Mouse (Mus musculus) thymus, postnatal 4 days (tissue): Measurements from ENCODE around the gene Snapc3.

Source experiments
- DNase-seq: peaks from one replicate; pipeline ENCODE4 v3.0.0; 2021

The Snapc3 gene

DNA sequence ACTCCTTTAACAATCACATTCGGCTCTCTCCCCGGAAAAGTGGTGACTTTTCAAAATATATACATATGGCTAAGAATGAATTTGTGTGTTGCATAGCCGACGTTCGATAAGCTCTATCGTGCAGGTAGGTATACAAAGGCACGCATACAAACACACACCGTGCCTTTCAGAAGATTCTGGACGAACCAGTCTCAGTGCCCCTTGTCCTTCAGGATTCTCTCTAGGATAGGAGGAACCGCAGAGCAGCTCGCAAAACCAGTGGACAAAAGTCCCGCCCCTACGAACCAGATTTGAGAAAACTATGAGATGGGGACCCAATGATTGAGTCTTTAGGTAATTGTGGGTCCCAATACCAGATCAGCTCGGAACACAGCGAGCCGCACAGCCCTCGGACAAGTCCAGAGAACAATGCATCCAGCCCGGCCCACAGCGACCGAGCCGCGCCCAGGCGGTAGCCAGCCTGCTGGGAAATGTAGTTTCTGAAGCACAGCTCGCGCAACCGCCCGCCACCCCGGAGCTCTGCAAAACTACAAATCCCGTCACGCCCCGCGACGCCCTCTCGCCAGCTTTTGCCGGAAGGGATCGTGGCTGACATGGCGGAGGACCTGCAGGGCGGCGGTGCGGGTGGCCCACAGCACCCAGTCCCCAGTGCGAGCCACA, at the start of gene Snapc3:
TSS of gene Snapc3 (plus strand) at position 565 of the 660 bp plus-strand sequence.
- DNase-seq = peak; percentile 96

DNA sequence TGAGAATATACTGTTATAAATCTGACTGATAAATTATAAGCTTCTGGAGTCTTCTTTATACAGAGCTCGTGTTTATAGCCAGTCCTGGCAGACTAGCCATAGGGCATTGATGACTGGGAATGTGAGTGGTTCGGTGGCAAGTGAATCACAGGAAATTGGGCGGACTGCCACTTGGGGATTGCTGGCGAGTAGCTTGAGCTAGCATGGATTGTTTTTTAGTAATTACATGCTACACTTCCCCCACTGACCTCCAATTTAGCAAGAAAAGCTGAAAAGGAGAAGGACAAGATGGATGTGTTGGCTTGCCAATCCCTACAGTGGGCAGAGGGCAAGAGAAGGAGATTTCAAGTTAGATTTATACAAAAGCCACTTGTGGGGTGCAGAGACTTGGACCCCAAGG, 44.1 kb upstream of the Snapc3 start:
- no peak for DNase-seq

DNA sequence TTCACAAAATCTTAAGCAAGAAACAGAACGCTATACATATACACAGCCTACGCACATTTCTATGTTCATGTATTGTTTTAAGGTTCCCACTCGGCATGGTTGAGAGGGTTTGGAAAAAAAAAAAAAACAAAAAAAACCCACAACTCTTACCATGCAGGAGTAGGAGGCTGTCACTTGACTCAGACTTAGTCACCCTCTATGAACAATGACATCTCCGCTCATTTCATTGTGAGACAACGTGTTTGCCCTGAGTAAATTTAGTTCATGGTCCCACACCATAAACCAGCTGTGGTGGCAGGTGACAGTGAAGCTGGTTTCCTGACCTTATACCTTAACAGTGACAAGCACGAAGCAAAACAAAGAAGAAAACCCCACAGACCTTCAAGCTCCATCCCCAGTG, 41.9 kb upstream of the Snapc3 start:
- DNase-seq = no peak

DNA sequence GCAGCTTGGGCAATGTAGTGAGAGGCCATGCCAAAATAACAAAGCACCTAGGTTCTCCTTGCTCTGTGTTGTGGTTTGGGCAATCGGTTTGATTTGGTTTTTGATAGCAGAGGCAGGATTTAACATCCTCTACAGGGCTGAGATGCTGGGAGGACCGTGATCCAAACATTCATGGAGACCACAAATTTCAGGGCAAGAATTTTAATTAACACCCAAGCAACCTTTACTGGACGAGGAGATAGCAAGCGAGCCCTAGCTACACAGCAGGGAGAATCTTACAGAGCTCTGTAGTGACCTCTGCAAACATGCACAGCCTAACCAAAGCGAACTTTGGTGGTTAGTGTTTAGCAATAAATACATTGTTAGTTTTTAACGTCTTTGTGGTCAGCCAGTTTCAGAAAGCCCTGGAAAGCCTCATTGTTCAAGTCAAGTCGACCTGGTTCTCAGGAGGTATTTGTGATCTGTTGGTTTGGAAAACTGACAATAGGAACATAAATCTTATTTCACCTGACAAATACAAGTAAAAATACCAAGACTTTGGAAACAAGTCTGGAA, 41.0 kb upstream of the Snapc3 start:
- no peak for DNase-seq

DNA sequence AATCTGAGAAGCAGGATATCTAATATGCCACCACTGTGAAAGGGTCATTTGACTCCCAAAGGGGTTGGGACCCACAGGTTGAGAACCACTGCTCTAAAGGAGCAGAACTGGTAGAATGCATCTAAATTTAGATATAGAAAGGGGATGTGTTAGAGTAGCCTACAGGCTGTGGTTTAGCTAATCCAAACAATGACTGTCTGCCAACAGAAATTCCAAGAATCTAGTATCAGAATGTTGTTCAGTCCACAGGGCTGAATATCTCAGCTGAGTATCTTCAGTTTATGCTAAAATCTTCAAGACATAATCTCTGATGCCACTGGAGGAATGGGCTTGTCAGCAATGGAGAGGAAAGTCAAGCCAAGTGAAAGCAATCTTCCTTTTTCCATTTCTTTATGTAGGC, 38.5 kb upstream of the Snapc3 start:
- DNase-seq = no peak

DNA sequence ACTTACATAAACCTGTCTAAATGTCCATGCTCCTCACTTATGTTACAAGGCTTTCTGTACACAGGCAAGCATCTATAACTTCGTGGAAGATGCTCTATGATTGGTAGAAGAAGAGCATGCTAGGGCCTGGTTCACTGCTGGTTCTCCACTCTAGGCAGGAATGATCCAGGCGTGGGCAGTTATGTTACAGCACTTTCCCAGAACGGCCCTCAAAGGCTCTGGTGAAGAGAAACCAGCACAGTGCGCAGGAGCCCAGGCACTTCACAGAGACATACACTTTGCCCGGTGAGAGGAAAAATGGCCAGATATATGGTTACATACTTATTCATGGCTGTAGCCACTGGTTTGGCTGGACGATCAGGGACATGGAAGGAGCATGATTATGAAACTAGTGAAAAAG, 37.8 kb upstream of the Snapc3 start:
- DNase-seq = no peak

DNA sequence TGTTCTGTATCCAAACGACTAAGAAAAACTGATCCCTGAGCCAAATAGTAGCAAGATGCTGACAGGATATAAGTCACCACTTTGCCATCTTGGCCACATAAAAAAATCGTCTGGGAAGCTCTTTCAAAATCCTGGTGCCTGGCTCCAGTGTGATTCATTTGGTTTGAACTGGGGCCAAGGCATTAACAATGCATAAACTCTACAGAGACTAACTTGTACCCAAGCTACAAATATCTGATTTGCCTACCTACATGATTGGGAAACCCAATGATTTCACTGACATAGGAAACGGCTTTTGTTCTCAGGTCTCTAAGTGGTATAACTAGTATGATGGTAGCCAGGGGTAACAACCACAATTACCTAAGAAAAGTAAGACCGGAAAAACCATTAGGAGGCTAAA, 37.3 kb upstream of the Snapc3 start:
- DNase-seq = no peak

DNA sequence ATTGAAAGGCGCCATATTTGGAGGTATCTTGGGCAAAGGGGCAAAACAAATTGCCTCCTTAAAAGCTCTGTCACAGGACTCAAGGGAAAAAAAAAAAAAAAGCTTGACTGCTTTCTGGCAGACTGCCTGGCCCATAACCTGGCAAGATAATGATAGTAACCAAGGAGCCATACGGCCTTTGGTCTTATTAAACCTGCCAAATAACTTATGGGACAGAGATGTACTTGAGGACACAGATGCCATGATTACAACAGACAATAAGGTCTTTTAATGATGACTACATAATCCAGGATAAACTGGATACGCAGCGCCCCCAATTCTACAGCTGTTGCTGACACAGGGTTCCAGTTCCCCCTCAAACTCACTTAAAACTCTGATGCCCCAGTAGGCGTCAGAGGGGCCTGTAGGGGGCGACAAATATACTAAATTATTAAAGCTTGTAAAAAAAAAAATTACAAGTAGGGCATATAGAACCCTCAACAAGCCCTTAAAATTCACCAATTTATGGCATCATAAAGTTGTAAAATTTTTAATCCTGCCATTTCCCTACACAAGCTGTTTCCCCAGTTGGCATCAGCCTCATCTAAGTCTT, 33.5 kb upstream of the Snapc3 start:
- peak; percentile 71 for DNase-seq

DNA sequence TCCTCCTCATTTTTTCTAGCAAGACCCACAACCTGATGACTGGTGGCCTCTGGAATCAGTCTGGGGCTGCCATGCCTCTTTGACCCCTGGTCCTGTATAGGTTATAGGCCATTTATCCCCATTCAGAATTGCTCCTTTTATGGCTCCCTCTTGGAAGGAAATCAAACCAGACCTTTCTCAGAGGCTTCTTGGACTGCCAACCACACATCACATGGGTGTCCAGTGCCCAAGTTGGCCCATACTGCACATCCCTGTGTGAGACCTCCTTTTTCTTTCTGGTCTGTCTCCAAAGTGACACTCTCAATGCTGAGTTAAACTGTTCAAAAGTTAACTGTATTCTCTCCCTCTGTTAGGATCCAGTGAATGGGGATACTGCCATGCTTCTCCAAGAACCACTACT, 32.4 kb upstream of the Snapc3 start:
- DNase-seq = no peak

DNA sequence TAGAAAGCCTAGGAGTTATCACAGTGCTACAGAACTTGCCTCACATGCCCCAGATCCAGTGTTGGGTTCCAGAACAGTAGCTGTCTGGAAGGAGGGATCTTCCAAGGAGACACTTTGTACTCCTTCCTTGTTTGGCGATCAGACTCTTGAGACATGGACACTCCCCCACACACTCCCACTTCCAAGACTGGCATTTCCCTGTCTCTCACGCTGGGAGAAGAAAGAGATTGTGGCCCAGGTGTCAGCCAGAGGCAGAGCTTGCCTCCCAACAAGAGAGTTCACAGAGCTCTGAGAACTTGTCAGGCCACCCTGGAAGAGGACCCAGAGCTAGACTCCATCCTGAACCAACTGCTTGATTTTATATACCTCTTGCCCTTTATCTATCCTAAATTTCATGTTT, 27.0 kb upstream of the Snapc3 start:
- no peak for DNase-seq

DNA sequence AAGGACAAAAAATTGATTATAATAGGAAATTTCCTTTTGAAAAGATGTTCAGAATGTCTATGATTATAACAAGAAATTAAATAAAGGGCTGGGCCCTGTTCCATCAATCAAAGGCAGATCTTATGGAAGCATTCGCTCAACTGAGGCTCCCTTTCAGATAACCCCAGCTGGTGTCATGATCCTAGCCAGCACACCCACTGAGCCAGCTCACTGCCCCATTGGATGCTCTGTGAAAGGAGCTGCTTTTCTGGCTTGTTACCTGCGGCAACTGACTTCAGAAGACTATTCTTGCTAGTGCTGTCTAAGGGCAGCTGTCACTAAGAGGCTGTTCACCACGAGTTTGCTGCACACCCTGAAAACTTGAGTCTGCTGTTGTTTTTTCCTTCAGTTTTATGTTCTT, 25.6 kb upstream of the Snapc3 start:
- no peak for DNase-seq

DNA sequence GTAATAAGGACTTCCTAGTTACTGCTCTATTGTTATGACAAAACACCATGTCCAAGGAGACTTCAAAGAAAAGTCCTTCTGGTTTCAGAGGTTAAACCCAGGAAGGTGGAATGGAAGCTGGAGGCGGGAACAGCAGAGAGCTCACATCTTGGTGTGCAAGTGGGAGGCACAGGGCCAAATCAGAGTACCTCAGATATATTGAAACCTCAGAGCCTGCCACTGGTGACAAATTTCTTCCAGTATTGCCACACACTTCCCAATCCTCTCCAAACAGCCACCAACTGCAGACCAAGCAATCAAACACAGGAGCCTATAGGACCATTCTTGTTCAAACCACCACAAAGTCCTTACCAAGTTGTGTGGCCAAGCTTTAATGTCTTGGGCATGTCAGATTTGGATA, 23.8 kb upstream of the Snapc3 start:
- no peak for DNase-seq

DNA sequence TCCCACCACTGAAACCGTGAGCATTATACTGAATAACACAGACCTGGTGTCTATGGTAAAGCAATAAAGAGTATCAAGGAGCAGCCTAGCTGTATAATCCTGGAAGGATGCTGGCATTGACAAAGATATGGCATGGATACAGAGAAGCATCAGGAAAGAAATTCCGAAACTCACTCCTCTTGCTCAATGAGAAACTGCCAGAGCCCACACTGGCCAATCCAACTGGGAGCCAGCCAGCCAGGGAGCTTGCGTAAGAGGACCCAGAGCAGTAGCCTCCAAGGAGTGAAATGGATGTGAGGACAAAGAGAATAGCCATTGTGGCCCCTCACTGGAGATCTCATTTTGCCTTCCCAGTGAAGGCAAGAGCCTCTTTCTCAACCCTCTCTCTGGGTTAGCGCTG, 21.2 kb upstream of the Snapc3 start:
- no peak for DNase-seq

DNA sequence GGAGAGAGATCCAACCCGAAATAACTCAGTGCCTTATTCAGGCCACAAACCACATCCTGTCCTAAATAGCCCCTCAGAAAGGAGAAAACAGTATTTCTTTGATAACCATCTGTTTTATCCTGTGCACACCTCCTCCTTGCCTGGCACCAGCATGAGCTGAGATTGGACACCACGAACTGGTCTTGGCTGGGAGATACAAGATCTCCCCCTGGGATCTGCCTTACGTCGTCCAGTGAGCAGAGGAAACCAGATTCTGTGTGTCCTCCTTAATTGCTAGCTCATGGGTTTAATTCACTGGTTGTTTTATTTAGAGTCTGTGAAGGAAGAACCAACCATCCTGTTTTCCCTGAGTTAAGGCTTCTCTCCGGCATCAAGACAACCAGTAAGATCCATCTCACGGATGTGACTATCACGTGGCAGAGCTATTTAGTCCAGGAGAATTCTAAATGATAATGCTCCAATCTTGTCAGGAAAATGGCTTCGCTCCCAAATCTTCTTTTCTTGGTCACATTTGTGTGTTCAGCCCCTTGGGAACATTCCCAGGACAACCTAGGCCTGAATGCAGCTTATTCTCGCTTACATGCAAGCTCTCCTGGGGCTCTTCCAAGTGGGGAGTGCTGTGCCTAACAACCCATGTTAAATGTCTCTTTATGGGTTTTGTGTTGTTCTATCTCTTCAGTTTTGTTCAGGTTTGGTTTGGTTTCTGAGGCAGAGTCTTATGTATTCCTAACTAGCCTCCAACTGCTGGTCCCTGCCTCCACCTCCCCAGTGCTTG, 20.3 kb upstream of the Snapc3 start:
- DNase-seq = no peak

DNA sequence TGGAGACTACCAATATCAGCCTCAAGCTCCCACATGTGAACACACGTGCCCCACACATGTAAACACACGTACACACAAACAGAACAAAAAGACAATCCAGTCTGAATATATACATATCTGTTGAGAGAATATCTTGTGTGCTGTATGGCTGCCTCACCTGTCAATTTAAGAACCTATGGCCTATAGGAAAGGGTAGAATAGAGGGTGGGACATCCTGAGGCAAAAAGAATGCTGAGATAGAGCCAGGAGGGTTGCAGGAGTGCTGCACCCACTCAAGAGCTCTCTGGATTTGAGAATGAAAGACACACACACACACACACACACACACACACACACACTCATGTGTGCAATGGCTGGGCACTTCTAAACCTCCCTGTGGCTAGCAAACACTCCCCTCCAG, 19.0 kb upstream of the Snapc3 start:
- no peak for DNase-seq

DNA sequence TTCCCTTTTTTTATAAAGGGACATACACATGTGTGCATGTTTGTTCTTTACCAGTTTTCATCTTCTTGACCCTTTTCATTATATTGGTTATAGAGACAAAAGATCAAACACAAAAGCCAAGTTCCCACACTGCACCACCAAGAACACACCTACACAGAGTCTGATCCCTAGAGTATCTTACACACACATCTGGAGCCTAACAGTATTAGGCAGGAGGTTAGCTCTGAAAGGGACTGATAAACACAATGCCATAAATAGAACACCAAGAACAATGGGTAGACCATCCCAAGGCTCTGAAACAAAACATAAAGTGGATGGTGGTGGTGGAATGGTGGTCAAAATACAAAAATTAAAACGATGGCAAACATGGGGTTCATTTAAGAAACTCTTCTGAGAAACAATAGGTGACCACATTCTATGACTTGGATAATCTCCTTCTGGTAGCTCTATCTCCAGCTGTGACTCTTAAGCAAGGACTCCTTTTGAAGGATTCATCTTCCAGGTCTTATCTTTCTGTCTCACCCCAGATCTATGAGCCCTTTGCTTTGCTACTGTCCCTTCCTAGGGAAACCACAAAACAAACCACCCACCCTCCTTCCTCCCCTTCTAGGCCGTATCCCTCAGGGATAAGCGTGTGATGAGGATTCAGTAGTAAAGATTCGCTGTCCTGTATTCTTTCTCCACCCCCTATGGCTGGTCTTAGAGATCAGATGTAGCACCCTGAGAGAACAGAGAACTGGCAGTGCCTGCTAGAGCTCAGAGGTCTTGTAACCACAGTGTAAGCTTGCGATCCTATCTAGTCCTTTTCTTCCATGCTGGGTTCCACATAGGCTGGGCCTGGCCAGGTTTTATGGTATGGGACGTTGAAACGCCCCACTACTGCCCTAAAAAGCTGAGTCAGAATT, 16.6 kb upstream of the Snapc3 start:
- no peak for DNase-seq

DNA sequence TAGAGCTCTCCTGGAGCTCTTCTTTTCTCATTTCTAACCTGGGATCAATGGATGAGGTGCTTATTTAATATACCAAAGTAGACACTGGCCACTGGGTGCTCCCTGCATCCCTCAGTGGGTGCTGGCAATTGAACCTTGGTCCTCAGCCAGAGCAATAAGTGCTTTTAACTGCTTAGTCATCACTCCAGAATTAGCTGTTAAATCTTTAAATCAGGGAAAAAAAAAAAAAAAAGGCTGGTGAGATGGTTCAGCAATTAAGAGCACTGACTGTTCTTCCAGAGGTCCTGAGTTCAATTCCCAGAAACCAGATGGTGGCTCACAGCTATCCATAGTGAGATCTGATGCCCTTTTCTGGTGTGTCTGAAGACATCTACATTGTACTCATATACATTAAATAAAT, 15.8 kb upstream of the Snapc3 start:
- DNase-seq = no peak

DNA sequence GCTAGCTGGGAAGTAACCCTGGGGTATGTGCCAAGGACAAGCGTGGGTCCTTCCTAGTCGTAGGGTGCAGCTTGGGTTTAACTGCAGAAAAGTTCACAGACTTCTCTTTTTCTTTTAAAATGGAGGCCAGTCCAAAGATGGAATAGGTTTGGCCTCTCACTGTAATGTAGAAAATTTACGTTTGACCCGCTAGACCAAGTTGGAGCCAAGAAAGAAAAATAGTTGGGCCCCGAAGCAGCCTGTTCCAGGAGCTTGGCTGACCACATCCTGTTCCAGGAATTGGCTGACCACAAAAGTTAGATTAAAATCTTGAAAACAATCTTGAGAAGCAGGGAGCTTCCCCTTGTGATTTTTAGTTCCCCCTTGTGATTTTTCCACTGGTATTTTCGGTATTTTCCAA, 9.8 kb upstream of the Snapc3 start:
- no peak for DNase-seq

DNA sequence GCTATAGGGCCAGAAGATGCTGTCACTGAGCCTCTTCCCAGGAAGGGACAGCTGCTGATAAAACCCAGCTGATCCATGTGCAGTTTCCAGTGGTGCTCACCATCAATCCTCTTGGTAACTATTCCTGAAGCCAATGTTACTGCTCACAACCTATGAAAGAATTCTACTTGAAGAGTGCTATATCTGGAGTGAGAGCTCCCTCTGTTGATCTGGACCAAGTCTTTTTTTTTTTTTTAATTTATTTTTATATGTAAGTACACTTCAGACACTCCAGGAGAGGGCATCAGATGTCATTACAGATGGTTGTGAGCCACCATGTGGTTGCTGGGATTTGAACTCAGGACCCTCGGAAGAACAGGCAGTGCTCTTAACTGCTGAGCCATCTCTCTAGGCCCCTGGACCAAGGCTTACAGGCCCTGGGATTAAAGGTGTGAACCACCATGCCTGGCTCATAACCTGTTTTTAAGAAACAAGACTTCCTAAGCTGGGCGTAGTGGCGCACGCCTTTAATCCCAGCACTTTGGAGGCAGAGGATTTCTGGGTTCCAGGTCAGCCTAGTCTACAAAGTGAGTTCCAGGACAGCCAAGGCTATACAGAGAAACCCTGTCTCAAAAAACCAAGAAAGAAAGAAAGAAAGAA, 7.5 kb upstream of the Snapc3 start:
- DNase-seq = no peak

DNA sequence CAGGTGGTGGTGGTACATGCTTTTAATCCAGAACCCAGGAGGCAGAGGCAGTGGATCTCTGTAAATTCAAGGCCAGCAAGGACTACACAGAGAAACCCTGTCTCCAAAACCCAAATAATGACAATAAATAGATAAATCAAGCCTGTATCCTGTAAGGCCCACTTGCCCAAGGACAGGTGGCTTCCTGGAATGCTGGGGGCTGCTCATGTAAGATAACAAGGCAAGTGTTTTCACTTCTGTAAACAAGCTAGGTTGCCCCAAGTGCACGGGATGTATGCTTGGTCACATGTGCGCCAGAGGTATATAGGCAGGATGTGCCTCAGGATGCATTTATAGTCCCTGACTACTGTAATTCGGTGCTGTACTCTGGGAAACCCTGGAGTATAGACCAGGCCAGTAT, 5.5 kb upstream of the Snapc3 start:
- no peak for DNase-seq

DNA sequence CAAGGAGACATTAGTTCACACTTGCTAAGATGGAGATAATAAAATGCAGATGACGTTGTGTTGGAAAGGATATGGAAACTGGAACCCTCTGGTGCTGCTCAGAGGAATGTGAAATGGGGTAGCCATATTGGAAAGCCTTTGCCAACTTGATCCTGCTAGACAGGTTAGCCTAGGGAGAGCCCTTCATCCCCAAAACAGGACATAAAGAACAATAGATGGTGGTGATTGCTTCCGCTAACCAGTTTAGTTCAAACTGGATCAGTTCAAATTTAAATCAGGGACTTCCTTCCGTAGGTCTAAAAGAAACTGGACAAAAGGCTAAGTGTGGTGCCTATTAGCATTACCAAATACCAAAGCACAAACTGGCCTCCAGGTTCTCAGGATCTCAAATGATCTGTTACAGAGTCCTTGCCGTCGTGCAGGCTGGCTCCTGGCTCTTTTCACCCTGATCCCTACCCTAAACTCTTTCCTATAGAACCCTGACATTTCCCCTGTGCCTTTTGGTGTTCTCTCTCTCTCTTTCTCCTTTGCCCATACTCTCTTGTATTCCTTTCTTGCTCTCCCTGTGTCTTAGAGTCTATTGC, 3.2 kb upstream of the Snapc3 start:
- DNase-seq = no peak

DNA sequence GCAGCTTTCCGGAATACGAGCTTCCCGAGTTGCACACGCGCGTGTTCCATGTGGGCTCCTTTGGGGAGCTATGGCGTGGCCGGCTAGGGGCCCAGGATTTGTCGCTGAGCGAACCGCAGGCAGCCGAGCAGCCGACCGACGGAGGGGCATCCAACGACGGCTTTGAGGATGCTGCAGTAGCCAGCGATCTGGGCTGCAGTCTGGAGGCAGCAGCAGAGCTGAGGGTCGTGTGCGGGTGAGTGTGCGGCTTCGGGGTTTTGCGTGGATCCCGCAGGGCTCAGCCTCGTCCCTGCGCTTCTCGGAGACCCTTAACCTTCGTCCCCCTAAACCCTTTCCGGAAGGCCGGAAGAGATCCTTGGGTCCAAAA, 279 bp downstream of the Snapc3 start:
- no peak for DNase-seq
